Mouse (Mus musculus): ENCODE data around the gene Gm11541. TPM values are rescaled to one million over a fixed set of nuclear protein-coding genes. Genes with fewer than 3 reads are reported as not detected.
"Not testable (repeated sequence)": the region's sequence is repeated elsewhere in the genome, so short reads cannot be mapped to it uniquely, and the experiment has no call there.

Gm11541 gene
- polyA plus RNA-seq, 1 experiment from 2014 or later = not detected

DNA sequence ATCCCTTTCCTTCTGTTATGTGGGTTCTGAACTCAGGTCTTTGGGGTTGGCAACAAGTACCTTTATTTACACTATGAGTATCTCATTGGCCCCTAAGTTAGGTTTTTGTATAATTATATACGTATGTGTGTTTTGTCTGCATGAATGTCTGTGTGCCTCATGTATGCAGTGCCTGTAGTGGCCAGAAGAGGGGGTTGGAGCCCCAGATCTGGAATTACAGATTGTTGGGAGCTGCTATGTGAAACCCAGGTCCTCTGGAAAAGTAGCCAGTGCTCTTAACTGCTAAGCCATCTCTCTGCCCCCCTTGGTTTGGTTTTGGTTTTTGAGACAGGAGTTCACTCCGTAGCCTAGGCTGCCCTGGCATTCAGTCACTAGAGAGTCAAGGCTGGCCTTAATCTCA is 7.2 kb downstream of the Gm11541 start:
- H3K4me3 ChIP-seq (ENCODE audit: control insufficient read depth in 1 of 2, insufficient read depth in 1 of 2, low read depth in 1 of 2, low read length in 2 of 2) = no peak overlapping the region
- peaks cover 3 to 4% of the 10 kb centered on the region in 2 experiments; a peak in 2 of 4 replicates for H3K4me1 ChIP-seq (ENCODE audit: control insufficient read depth in 2 of 2, insufficient read depth in 2 of 2, low read length in 2 of 2)
- no peak overlapping the region for H3K4me2 ChIP-seq (ENCODE audit: low read length)
- H3K9me3 ChIP-seq (ENCODE audit: control insufficient read depth, low read length) = no peaks in the 10 kb centered on the region
- no peaks in the 10 kb centered on the region for H3K36me3 ChIP-seq (ENCODE audit: control insufficient read depth, insufficient read depth, low read length)
- ATAC-seq (ENCODE audit: insufficient number of reproducible peaks, insufficient read depth, low FRiP score, low read depth) = no peak
- H3K27me3 ChIP-seq (ENCODE audit: control insufficient read depth, insufficient read depth, low read length) = no peaks in the 10 kb centered on the region
- H3K27ac ChIP-seq (replicated peaks in 1 of 2; ENCODE audit: control insufficient read depth in 1 of 2, insufficient read depth in 1 of 2, low read depth in 2 of 2, low read length in 2 of 2) = no peak overlapping the region
- H3K9ac ChIP-seq (ENCODE audit: low read length) = no peak overlapping the region
- 88% methylated on average over 2 of the region's 2 CpGs for WGBS

DNA sequence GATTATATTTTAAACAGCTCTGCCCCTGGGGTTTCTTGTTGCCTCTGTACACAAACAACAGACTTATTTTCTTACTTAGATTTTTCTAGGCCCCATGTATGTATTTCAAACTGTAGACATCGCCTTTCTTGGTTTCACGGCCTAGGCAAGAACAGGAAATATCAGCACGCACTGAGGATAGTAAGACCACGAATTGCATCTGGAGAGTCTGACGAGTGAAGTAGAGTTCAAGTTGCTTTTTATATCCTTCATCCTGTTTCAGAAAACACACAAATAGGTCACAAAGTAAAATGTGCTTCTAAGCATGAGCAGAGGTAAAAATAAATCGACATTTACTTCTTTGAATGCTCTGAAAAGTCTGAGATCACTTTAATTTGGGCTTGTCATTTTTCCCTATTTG is 8.8 kb downstream of the Gm11541 start:
- WGBS = 64% methylated on average over 6 of the region's 6 CpGs

DNA sequence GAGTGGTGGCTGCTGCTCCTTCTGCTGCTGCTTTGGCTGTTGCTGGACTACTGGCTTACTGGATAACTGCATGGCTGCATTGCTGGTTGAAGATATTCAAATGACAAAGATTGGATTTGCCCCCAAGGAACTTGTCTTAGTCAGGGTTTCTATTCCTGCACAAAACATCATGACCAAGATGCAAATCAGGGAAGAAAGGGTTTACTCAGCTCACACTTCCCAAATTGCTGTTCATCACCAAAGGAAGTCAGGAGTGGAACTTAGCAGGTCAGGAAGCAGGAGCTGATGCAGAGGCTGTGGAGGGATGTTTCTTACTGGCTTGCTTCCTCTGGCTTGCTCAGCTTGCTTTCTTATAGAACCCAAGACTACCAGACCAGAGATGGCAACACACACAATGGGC is 11.8 kb downstream of the Gm11541 start:
- not testable (repeated sequence) for H3K27me3 ChIP-seq (ENCODE audit: control insufficient read depth, insufficient read depth, low read length); H3K4me2 ChIP-seq (ENCODE audit: low read length); H3K36me3 ChIP-seq (ENCODE audit: control insufficient read depth, insufficient read depth, low read length); ATAC-seq (ENCODE audit: insufficient number of reproducible peaks, insufficient read depth, low FRiP score, low read depth); H3K4me1 ChIP-seq (ENCODE audit: control insufficient read depth in 2 of 2, insufficient read depth in 2 of 2, low read length in 2 of 2); H3K4me3 ChIP-seq (ENCODE audit: control insufficient read depth in 1 of 2, insufficient read depth in 1 of 2, low read depth in 1 of 2, low read length in 2 of 2); H3K9ac ChIP-seq (ENCODE audit: low read length); H3K27ac ChIP-seq (replicated peaks in 1 of 2; ENCODE audit: control insufficient read depth in 1 of 2, insufficient read depth in 1 of 2, low read depth in 2 of 2, low read length in 2 of 2); H3K9me3 ChIP-seq (ENCODE audit: control insufficient read depth, low read length)

More for the DNA sequence above, 8.8 kb downstream of the Gm11541 start:
- H3K4me1 ChIP-seq (ENCODE audit: control insufficient read depth in 2 of 2, insufficient read depth in 2 of 2, low read length in 2 of 2) = peaks cover under 1 to 4% of the 10 kb centered on the region in 2 experiments; a peak in 2 of 4 replicates
- H3K36me3 ChIP-seq (ENCODE audit: control insufficient read depth, insufficient read depth, low read length) = no peaks in the 10 kb centered on the region
- no peak overlapping the region for H3K4me2 ChIP-seq (ENCODE audit: low read length)
- no peak overlapping the region for H3K9ac ChIP-seq (ENCODE audit: low read length)
- H3K4me3 ChIP-seq (ENCODE audit: control insufficient read depth in 1 of 2, insufficient read depth in 1 of 2, low read depth in 1 of 2, low read length in 2 of 2) = no peak overlapping the region
- H3K27ac ChIP-seq (replicated peaks in 1 of 2; ENCODE audit: control insufficient read depth in 1 of 2, insufficient read depth in 1 of 2, low read depth in 2 of 2, low read length in 2 of 2) = no peak overlapping the region
- H3K27me3 ChIP-seq (ENCODE audit: control insufficient read depth, insufficient read depth, low read length) = no peaks in the 10 kb centered on the region
- ATAC-seq (ENCODE audit: insufficient number of reproducible peaks, insufficient read depth, low FRiP score, low read depth) = no peak
- H3K9me3 ChIP-seq (ENCODE audit: control insufficient read depth, low read length) = no peaks in the 10 kb centered on the region

DNA sequence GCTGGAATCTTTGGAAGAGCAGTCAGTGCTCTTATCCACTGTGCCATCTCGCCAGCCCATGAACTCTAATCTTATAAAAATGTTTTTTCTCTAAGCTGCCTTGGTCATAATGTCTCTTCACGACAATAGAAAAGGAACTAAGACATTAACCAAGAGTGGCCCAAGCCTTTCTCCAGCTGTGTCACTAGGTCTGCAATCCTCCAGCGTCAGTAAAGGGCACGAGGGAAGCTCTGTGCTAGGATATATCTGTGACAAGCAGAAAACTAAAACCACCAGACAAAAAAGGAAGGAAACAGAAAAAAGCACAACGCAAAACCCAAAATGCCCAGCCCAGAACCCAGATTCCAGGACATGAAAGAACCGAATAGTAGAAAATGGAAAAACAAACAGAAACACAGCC is 17.1 kb downstream of the Gm11541 start:
- Histone ChIP-seq H3K4me1 (ENCODE audit: control insufficient read depth in 2 of 2, insufficient read depth in 2 of 2, low read length in 2 of 2) (no peaks in the 10 kb centered on the region; a peak in 1 of 4 replicates), H3K4me2 (ENCODE audit: low read length) (no peak overlapping the region), H3K9me3 (ENCODE audit: control insufficient read depth, low read length) (no peaks in the 10 kb centered on the region), H3K4me3 (ENCODE audit: control insufficient read depth in 1 of 2, insufficient read depth in 1 of 2, low read depth in 1 of 2, low read length in 2 of 2) (no peak overlapping the region), H3K27ac (replicated peaks in 1 of 2; ENCODE audit: control insufficient read depth in 1 of 2, insufficient read depth in 1 of 2, low read depth in 2 of 2, low read length in 2 of 2) (no peak overlapping the region), H3K9ac (ENCODE audit: low read length) (no peak overlapping the region), H3K27me3 (ENCODE audit: control insufficient read depth, insufficient read depth, low read length) (no peaks in the 10 kb centered on the region), H3K36me3 (ENCODE audit: control insufficient read depth, insufficient read depth, low read length) (no peaks in the 10 kb centered on the region)
- WGBS = 64% methylated on average over 6 of the region's 6 CpGs
- no peak for ATAC-seq (ENCODE audit: insufficient number of reproducible peaks, insufficient read depth, low FRiP score, low read depth)

DNA sequence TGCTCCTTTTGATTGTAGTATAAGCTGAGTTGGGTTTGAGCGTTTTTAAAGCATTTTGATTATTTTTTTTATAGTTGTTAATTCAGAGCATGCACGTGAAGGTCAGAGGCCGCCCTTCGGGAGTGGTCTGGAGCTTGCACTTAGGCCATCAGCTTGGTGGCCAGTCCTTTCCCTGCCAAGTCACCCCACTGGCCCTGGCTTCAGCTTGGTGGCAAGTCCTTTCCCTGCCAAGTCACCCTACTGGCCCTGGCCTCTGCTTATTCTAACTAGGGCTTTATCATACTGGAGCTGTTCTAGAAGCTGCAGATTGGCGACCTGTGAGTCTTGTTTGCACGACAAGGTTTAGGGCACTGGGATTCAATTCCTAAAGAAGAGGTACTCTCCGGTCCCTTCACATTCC is 21.9 kb downstream of the Gm11541 start:
- Histone ChIP-seq H3K27ac (replicated peaks in 1 of 2; ENCODE audit: control insufficient read depth in 1 of 2, insufficient read depth in 1 of 2, low read depth in 2 of 2, low read length in 2 of 2) (no peak overlapping the region), H3K9me3 (ENCODE audit: control insufficient read depth, low read length) (0 out of 2 replicates have a peak, but pooled peaks cover 3% of the 10 kb centered on the region), H3K9ac (ENCODE audit: low read length) (no peak overlapping the region), H3K4me2 (ENCODE audit: low read length) (no peak overlapping the region), H3K36me3 (ENCODE audit: control insufficient read depth, insufficient read depth, low read length) (no peaks in the 10 kb centered on the region), H3K4me3 (ENCODE audit: control insufficient read depth in 1 of 2, insufficient read depth in 1 of 2, low read depth in 1 of 2, low read length in 2 of 2) (no peak overlapping the region), H3K27me3 (ENCODE audit: control insufficient read depth, insufficient read depth, low read length) (no peaks in the 10 kb centered on the region), H3K4me1 (ENCODE audit: control insufficient read depth in 2 of 2, insufficient read depth in 2 of 2, low read length in 2 of 2) (peaks cover 2 to 5% of the 10 kb centered on the region in 2 experiments; a peak in 1 of 4 replicates)
- 78% methylated on average over 7 of the region's 7 CpGs for WGBS
- no peak for ATAC-seq (ENCODE audit: insufficient number of reproducible peaks, insufficient read depth, low FRiP score, low read depth)

DNA sequence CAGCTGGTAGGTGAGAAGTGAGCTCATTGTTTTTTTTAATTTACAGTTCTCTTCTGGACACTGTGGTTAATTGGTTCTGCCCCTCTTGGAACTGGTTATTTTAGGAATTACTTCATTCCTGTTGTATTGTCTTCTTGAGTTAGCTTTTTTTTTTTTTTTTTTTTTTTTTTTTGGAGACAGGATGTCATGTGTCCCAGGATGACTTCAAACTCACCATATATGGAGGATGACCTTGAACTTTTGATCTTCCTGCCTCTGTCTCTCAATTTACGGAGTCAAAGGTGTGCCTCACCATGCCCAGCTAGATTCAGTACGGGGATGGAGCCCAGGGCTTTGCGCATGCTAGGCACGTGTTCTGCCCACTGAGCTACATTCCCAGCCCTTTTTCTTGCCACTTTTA is 22.7 kb downstream of the Gm11541 start:
- no peak for ATAC-seq (ENCODE audit: insufficient number of reproducible peaks, insufficient read depth, low FRiP score, low read depth)

DNA sequence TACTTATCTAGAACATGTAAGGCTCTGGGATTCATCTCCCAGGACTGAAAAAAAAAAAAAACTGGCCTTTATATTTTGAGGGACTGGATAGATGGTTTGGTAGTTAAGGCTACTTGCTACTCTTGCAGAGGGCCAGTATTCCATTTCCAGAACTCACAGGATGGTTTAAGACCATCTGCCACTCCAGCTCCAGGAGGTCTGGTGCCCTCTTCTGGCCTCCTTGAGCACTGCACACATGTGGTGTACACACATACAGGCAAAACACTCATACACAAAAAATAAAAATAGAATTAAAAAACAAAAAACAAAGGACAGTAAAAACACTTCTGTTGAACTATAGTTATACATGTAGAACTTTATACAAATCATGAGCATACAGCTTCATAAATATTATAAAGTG is 23.7 kb downstream of the Gm11541 start:
- H3K36me3 ChIP-seq (ENCODE audit: control insufficient read depth, insufficient read depth, low read length) = no peaks in the 10 kb centered on the region
- H3K4me2 ChIP-seq (ENCODE audit: low read length) = no peak overlapping the region
- ATAC-seq (ENCODE audit: insufficient number of reproducible peaks, insufficient read depth, low FRiP score, low read depth) = no peak
- H3K9me3 ChIP-seq (ENCODE audit: control insufficient read depth, low read length) = 0 out of 2 replicates have a peak, but pooled peaks cover 3% of the 10 kb centered on the region
- no peaks in the 10 kb centered on the region for H3K27me3 ChIP-seq (ENCODE audit: control insufficient read depth, insufficient read depth, low read length)
- H3K4me3 ChIP-seq (ENCODE audit: control insufficient read depth in 1 of 2, insufficient read depth in 1 of 2, low read depth in 1 of 2, low read length in 2 of 2) = no peak overlapping the region
- H3K4me1 ChIP-seq (ENCODE audit: control insufficient read depth in 2 of 2, insufficient read depth in 2 of 2, low read length in 2 of 2) = peaks cover 11 to 12% of the 10 kb centered on the region in 2 experiments
- H3K9ac ChIP-seq (ENCODE audit: low read length) = no peak overlapping the region
- no peak overlapping the region for H3K27ac ChIP-seq (replicated peaks in 1 of 2; ENCODE audit: control insufficient read depth in 1 of 2, insufficient read depth in 1 of 2, low read depth in 2 of 2, low read length in 2 of 2)

More for the DNA sequence above, 22.7 kb downstream of the Gm11541 start:
- Histone ChIP-seq H3K4me3 (ENCODE audit: control insufficient read depth in 1 of 2, insufficient read depth in 1 of 2, low read depth in 1 of 2, low read length in 2 of 2) (no peak overlapping the region), H3K9me3 (ENCODE audit: control insufficient read depth, low read length) (0 out of 2 replicates have a peak, but pooled peaks cover 3% of the 10 kb centered on the region), H3K4me2 (ENCODE audit: low read length) (no peak overlapping the region), H3K4me1 (ENCODE audit: control insufficient read depth in 2 of 2, insufficient read depth in 2 of 2, low read length in 2 of 2) (peaks cover 2 to 5% of the 10 kb centered on the region in 2 experiments; a peak in 2 of 4 replicates), H3K27me3 (ENCODE audit: control insufficient read depth, insufficient read depth, low read length) (no peaks in the 10 kb centered on the region), H3K27ac (replicated peaks in 1 of 2; ENCODE audit: control insufficient read depth in 1 of 2, insufficient read depth in 1 of 2, low read depth in 2 of 2, low read length in 2 of 2) (no peak overlapping the region), H3K9ac (ENCODE audit: low read length) (no peak overlapping the region), H3K36me3 (ENCODE audit: control insufficient read depth, insufficient read depth, low read length) (no peaks in the 10 kb centered on the region)
- 78% methylated on average over 4 of the region's 4 CpGs for WGBS

DNA sequence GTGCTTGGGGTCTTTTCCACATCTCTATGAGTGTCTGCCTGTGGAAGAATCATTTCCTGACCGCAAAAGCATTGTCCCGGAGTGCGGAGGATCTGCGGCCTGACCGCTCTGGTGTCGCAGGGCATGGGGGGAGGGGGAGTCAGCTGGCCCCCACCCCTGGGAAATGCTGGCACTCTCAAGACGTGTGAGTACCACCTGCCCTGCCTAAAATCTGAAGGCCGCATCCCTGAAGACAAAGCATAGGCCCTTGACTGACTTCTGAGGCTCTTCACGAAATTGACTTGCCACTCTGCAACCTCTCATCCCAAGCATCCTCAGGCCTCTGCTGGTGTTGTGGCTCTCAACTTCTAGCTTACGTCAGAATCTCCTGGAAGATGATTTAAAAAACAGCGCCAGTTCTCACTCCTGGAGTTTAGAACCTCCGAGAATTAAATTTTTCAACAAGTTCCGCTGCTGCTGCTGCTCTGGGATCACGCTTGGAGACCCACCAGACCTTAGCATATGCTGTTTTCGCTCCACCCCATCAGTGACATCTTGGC is 26.6 kb downstream of the Gm11541 start:
- Histone ChIP-seq H3K4me3 (ENCODE audit: control insufficient read depth in 1 of 2, insufficient read depth in 1 of 2, low read depth in 1 of 2, low read length in 2 of 2) (peak overlapping the region; percentile 79 to 95), H3K27ac (replicated peaks in 1 of 2; ENCODE audit: control insufficient read depth in 1 of 2, insufficient read depth in 1 of 2, low read depth in 2 of 2, low read length in 2 of 2) (no peak overlapping the region), H3K27me3 (ENCODE audit: control insufficient read depth, insufficient read depth, low read length) (no peaks in the 10 kb centered on the region), H3K36me3 (ENCODE audit: control insufficient read depth, insufficient read depth, low read length) (no peaks in the 10 kb centered on the region), H3K9ac (ENCODE audit: low read length) (peak overlapping the region; percentile 97), H3K9me3 (ENCODE audit: control insufficient read depth, low read length) (0 out of 2 replicates have a peak, but pooled peaks cover 3% of the 10 kb centered on the region), H3K4me2 (ENCODE audit: low read length) (peak overlapping the region; percentile 88), H3K4me1 (ENCODE audit: control insufficient read depth in 2 of 2, insufficient read depth in 2 of 2, low read length in 2 of 2) (peaks cover 17 to 21% of the 10 kb centered on the region in 2 experiments)
- WGBS = 31% methylated on average over 15 of the region's 15 CpGs
- ATAC-seq (ENCODE audit: insufficient number of reproducible peaks, insufficient read depth, low FRiP score, low read depth) = no peak; the same call in 1 of the 2 replicates
